Mouse (Mus musculus): ENCODE results near the gene Lrfn4. TPM values are rescaled to one million over a fixed set of nuclear protein-coding genes. Genes with fewer than 3 reads are reported as not detected.
"Not testable (repeated sequence)": the region's sequence is repeated elsewhere in the genome, so short reads cannot be mapped to it uniquely, and the experiment has no call there.

The Lrfn4 gene
- total RNA-seq, 2 experiments from 2014 or later = 1.3 to 2.9 TPM

DNA sequence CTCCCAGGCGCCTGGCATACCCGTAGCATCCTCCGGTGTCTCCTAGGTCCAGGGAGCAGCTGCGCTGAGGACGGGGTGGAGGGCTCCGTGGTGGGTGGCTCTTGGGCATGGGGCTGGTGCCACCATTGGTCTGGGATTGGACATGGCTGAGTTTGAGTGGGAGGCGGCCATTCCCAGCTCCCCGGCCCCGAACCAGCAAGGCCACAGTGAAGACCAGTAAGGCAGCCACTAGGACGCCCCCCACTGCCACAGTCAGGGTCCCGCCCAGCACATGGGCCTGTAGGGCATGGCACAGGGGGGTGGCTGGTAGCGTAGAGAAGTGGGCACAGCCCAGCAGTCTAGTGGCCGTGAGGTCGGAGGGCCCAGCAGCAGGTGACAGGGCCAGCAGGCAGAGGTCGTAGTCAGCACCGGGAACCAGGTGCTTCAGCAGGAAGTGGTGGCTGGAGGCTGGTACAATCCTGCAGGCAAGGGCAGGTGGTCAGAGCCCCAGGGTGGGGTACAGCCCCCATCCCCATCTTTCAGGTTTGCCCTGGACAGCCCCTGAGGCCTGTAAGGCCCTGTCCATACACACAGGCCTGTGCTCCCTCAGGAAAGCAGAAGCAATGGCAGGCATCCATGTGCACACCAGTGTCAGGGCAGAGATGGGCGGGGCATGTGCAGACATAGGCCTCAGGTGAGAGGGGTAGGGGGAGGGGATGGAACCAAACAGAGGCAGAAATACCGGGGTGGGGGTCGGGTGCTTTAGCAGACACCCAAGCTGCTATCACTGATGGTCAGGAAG lies 3.1 kb downstream of the Lrfn4 start:
- no peak for ATAC-seq (replicated peaks; ENCODE audit: poor library complexity)

GRCm38 (mm10) chr19:4610109-4610508 lies 5.4 kb downstream of the Lrfn4 start:
- ATAC-seq (replicated peaks; ENCODE audit: poor library complexity) = no peak

- ATAC-seq (replicated peaks; ENCODE audit: poor library complexity) = no peak
Observed at GRCm38 (mm10) chr19:4608511-4608910, 7.0 kb downstream of the Lrfn4 start.

- no peak for ATAC-seq (replicated peaks; ENCODE audit: poor library complexity)
Observed at GRCm38 (mm10) chr19:4607406-4607805, 8.1 kb downstream of the Lrfn4 start.

DNA sequence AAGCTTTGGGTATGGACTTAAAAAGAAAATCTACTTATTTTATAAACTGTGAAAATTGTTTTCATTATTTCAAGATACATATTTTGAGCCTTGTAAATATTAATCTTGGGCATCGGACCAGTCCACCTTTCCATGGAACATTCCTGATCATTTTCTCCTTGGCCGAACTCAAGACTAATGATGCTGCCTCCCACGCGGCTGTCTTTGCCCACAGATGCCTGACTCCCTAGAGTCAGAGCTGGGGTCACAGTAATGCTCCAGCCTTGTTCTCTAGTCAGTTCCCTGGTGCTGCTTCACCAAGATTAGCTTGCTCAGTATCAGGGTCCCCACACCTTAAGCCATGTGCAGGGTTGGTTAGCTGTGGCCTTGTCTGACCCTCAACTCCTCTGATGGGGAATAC lies 9.8 kb downstream of the Lrfn4 start:
- ATAC-seq (replicated peaks; ENCODE audit: poor library complexity) = no peak

DNA sequence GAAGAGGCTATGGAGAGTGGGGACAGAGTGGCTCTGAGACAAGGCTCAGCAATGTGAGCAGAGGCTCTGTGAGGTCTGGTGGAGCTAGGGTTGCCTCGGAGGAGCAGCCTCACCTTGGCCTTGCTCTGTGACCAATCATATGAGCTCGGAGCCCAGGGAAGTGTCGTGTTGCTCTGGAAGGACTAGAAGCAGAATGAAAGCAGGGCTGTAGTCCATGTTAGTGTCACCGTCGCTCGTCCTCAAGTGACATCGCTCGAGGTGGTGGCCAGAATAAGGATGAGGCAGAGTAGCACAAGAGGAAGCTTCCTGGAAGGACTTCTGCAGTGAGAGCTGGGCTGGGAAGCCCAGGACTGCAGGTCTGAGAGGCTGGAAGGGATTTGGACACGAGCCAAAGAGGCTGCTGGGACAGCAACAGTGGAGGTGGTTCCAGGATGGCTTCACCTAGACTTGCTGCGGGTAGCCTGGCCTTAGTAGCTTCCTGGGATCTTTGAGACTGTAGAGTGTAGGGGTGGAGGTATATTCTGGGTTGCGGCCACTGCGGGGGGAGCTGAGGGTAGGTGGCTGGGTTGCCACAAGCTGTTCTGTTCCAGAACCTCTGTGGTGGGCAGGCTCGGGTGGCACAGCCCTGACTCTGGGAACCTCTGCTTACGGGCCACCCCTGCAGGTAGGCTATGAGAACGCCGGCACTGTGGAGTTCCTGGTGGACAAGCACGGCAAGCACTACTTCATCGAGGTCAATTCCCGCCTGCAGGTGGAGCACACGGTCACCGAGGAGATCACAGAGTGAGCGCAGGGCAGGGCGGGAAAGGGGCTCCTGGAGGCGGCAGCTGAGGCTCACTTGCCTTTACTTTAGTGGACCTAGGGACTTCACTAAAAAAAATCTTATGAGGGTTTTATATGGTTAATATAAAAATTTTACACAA lies 11.4 kb downstream of the Lrfn4 start:
- peak; percentile 95 for ATAC-seq (replicated peaks; ENCODE audit: poor library complexity)

DNA sequence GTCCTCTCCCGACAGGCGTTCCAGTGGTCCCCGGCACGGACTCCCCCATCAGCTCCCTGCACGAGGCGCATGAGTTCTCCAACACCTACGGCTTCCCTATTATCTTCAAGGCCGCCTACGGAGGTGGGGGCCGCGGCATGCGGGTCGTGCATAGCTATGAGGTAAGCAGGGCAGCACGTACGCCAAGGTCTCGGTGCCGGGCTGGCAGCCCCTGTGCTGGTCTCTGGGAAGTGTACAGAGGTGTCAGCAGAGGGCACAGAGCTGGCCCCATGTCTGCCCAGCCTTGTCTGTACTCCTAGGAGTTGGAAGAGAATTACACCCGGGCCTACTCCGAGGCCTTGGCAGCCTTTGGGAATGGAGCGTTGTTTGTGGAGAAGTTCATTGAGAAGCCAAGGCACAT lies 13.0 kb downstream of the Lrfn4 start:
- ATAC-seq (replicated peaks; ENCODE audit: poor library complexity) = no peak

DNA sequence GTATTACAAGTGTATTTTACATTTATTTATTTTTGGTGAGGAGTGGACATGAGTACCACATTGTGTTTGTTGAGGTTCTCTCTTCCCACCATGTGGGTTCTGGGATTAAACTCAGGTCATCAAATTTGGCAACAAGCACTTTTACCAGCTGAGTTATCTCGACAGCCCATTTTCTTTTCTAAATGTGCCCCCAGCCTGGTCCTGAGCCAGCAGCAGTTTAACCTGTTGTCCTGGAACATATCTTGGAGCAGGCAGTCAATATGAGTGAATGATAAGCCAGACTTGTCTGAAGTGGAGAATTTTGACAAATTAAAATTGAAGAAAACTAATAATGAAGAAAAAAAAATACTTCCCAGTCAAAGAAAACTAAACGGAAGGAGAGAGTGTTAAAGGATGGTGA lies 19.4 kb downstream of the Lrfn4 start:
- no peak for ATAC-seq (replicated peaks; ENCODE audit: poor library complexity)

DNA sequence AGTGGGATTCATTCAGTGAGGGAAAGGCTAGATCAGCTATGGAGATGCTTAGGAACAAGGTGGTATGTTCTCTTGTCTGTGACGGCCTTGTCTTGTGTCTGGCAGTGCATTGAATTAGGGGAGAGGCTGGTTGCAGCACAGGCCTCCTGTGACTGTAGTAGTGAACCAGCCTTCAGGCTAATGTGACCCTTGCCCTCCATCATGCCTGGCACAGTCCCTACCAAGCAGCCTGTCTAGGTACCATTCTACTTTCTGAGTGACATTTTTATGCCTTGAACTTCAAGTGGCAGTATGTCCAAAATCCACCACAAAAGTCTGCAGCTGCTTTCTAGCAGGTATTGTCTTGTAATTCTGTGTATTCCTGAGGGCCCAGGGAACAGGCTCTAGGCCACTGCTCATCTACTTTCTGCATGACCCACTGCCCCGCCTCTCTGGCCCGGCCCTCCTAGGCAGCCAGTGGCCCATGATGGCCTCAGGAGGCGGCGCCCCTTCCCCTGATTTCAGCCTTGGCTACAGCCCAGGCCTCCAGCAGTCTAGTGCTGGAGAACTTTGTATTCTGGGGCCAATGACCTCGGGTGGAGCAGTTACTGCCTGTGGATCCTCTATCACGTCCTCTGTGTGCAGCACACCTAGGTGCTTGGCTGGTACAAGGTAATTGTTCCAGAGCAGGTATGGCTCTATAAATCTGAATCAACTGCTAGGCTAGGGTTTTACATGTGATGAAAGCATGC lies 21.5 kb downstream of the Lrfn4 start:
- ATAC-seq (replicated peaks; ENCODE audit: poor library complexity) = no peak

GRCm38 (mm10) chr19:4590025-4590424 lies 25.4 kb downstream of the Lrfn4 start:
- ATAC-seq (replicated peaks; ENCODE audit: poor library complexity) = no peak

DNA sequence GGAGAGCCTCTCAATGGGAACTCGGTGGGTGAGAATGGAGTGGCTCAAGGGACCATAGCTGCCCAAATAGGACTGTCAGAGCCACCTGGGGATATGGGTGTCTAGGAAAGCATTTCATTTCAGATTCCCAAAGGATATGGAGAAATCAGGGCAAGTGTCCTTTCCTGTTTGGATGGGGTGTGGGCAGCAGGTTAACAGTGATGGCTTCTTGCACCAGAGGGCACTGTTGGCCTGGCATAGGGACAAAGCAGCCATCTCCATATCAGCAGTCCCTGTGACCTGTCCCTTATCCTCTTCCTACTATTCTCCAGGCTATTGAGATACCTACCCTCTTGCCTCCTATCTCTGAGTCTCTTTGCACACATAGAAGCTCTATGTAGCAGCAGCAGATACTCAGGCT lies 26.4 kb downstream of the Lrfn4 start:
- ATAC-seq (replicated peaks; ENCODE audit: poor library complexity) = no peak; the same call in 1 of the 2 replicates

DNA sequence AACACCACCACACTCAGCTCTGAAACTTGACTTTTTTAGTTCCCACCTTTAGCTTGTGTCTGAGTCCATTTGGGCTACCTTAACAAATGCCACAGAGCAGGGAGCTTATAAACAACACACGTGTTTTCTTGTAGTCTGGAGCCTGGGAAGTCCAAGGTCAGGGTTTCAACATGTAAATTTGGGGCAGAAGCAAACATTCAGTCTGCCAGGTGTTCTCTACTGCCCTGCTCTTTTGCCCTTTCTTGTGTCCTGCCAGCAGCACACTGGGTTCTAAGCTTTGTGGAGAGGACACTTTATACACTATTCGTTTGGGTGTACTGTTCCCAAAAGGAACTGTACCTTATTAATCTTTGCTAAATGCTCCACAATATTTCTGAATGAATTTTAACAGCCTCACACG lies 27.0 kb downstream of the Lrfn4 start:
- ATAC-seq (replicated peaks; ENCODE audit: poor library complexity) = no peak

GRCm38 (mm10) chr19:4587426-4587825 lies 28.0 kb downstream of the Lrfn4 start:
- ATAC-seq (replicated peaks; ENCODE audit: poor library complexity) = no peak

DNA sequence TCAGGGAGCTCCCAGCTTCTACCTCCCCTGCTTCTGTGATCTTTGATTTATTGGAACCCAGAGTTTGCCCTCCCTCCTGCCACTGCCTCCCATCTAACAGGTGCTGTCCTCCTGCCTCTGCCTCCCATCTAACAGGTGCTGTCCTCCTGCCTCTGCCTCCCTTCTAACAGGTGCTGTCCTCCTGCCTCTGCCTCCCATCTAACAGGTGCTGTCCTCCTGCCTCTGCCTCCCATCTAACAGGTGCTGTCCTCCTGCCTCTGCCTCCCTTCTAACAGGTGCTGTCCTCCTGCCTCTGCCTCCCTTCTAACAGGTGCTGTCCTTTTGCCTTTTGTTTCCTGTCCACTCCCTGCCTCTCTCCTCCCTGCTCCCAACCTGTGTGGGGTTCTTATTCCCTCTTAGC lies 28.7 kb downstream of the Lrfn4 start:
- ATAC-seq (replicated peaks; ENCODE audit: poor library complexity) = not testable (repeated sequence)

DNA sequence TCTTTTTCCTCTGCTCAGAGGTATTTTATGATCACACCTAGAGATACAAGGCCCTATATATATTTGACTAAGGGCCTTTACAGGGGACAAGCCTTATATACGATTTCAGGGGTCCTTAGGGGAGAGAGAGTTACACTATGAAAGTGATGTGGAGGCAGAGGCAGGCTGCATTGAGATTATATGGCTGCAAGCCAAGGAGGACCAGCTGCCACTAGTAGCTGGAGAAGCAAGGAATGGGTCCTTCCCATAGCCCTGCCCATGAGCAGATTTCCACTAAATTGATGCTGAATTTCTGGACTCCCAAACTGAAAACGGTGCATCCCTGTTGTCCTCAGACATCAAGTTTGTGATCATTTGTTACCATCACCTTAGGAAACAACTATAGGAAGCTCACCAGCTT lies 31.6 kb downstream of the Lrfn4 start:
- ATAC-seq (replicated peaks; ENCODE audit: poor library complexity) = no peak

GRCm38 (mm10) chr19:4579296-4579695 lies 36.2 kb downstream of the Lrfn4 start:
- ATAC-seq (replicated peaks; ENCODE audit: poor library complexity) = no peak

DNA sequence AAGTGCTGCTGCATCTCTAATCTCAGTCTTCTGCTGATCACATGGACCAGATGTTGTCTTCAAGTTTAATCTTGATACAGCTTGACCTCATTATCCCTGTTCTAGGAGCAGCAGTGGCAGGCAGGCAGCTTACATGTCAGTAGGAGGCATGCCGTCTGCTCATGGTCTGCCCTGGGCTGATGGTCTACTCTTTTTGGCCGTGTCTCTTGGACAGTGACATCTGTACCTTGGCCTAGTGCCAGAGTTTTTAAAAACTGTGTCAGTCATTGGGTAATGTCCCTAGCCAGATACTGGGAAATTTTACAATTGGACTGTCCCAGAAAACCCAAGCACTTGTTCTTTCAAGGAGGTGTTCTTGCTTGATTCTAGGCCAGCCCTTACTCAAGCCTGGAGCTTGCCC lies 36.7 kb downstream of the Lrfn4 start:
- ATAC-seq (replicated peaks; ENCODE audit: poor library complexity) = no peak

DNA sequence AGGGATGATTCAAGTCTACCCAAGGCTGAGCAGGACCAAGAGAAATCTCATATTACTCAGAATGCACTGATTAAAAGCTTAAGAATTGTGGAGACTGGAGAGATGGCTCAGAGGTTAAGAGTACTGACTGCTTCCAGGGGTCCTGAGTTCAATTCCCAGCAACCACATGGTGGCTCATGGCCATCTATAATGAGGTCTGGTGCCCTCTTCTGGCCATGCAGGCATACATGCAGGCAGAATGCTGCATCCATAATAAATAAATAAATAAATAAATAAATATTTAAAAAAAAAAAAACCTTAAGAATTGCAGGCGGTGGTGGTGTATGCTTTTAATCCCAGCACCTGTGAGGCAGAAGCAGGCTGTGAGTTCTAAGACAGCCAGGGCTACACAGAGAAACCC lies 42.2 kb downstream of the Lrfn4 start:
- ATAC-seq (replicated peaks; ENCODE audit: poor library complexity) = no peak

- no peak for ATAC-seq (replicated peaks; ENCODE audit: poor library complexity)
Observed at GRCm38 (mm10) chr19:4572467-4572866, 43.0 kb downstream of the Lrfn4 start.

GRCm38 (mm10) chr19:4572061-4572460 lies 43.4 kb downstream of the Lrfn4 start:
- no peak for ATAC-seq (replicated peaks; ENCODE audit: poor library complexity)

GRCm38 (mm10) chr19:4571658-4572057 lies 43.8 kb downstream of the Lrfn4 start:
- ATAC-seq (replicated peaks; ENCODE audit: poor library complexity) = no peak
